Mouse (Mus musculus): ENCODE data around the gene Vps45. TPM values are rescaled to one million over a fixed set of nuclear protein-coding genes. Genes with fewer than 3 reads are reported as not detected.
A peak's percentile ranks its signal among the peaks of the same experiment; 100 is the strongest.

Vps45 gene
- polyA plus RNA-seq, 1 experiment from 2014 or later: 20.4 TPM

- H3K27ac ChIP-seq (ENCODE audit: low read depth, low read length): no peak overlapping the region
- H3K36me3 ChIP-seq (ENCODE audit: control insufficient read depth, insufficient read depth, low read length): no peaks in the 10 kb centered on the region
- H3K4me2 ChIP-seq: no peak overlapping the region
- H3K27me3 ChIP-seq (ENCODE audit: control insufficient read depth, insufficient read depth, low read length): no peaks in the 10 kb centered on the region
- no peaks in the 10 kb centered on the region for H3K4me1 ChIP-seq (ENCODE audit: control insufficient read depth, insufficient read depth, low read length)
- no peak overlapping the region for H3K4me3 ChIP-seq (ENCODE audit: low read depth, low read length)
- H3K9me3 ChIP-seq (replicated peaks; ENCODE audit: control insufficient read depth, low read length): no peaks in the 10 kb centered on the region
- ATAC-seq (replicated peaks; ENCODE audit: insufficient number of reproducible peaks, low FRiP score, low TSS enrichment): no peak
- 61% methylated on average over 1 of the region's 1 CpGs for WGBS (ENCODE audit: insufficient replicate concordance)
- H3K9ac ChIP-seq (ENCODE audit: low read depth, low read length): no peak overlapping the region
These were observed 31.1 kb downstream of the Vps45 start for GRCm38 (mm10) chr3:96027145-96027544.

- WGBS (ENCODE audit: insufficient replicate concordance): 72% methylated on average over 5 of the region's 5 CpGs
- Histone ChIP-seq H3K4me3 (ENCODE audit: low read depth, low read length) (no peak overlapping the region), H3K36me3 (ENCODE audit: control insufficient read depth, insufficient read depth, low read length) (no peaks in the 10 kb centered on the region), H3K4me1 (ENCODE audit: control insufficient read depth, insufficient read depth, low read length) (no peaks in the 10 kb centered on the region), H3K9me3 (replicated peaks; ENCODE audit: control insufficient read depth, low read length) (no peaks in the 10 kb centered on the region), H3K27ac (ENCODE audit: low read depth, low read length) (no peak overlapping the region), H3K9ac (ENCODE audit: low read depth, low read length) (no peak overlapping the region), H3K4me2 (no peak overlapping the region), H3K27me3 (ENCODE audit: control insufficient read depth, insufficient read depth, low read length) (no peaks in the 10 kb centered on the region)
- ATAC-seq (replicated peaks; ENCODE audit: insufficient number of reproducible peaks, low FRiP score, low TSS enrichment): no peak
These were observed 36.7 kb downstream of the Vps45 start for GRCm38 (mm10) chr3:96021421-96022128.

- WGBS (ENCODE audit: insufficient replicate concordance): 73% methylated on average over 1 of the region's 1 CpGs
- Histone ChIP-seq H3K4me3 (ENCODE audit: low read depth, low read length) (no peak overlapping the region), H3K9ac (ENCODE audit: low read depth, low read length) (no peak overlapping the region), H3K9me3 (replicated peaks; ENCODE audit: control insufficient read depth, low read length) (no peaks in the 10 kb centered on the region), H3K4me1 (ENCODE audit: control insufficient read depth, insufficient read depth, low read length) (no peaks in the 10 kb centered on the region), H3K4me2 (no peak overlapping the region), H3K27me3 (ENCODE audit: control insufficient read depth, insufficient read depth, low read length) (no peaks in the 10 kb centered on the region), H3K27ac (ENCODE audit: low read depth, low read length) (no peak overlapping the region), H3K36me3 (ENCODE audit: control insufficient read depth, insufficient read depth, low read length) (no peaks in the 10 kb centered on the region)
- no peak for ATAC-seq (replicated peaks; ENCODE audit: insufficient number of reproducible peaks, low FRiP score, low TSS enrichment)
These were observed 37.5 kb downstream of the Vps45 start for GRCm38 (mm10) chr3:96020735-96021134.

GRCm38 (mm10) chr3:96017461-96017860, 40.8 kb downstream of the Vps45 start:
- no peak overlapping the region for H3K4me3 ChIP-seq (ENCODE audit: low read depth, low read length)
- no peak for ATAC-seq (replicated peaks; ENCODE audit: insufficient number of reproducible peaks, low FRiP score, low TSS enrichment)

GRCm38 (mm10) chr3:96016257-96016889, 41.9 kb downstream of the Vps45 start:
- ATAC-seq (replicated peaks; ENCODE audit: insufficient number of reproducible peaks, low FRiP score, low TSS enrichment): no peak
- Histone ChIP-seq H3K27ac (ENCODE audit: low read depth, low read length) (no peak overlapping the region), H3K4me2 (no peak overlapping the region), H3K4me1 (ENCODE audit: control insufficient read depth, insufficient read depth, low read length) (peaks cover 7% of the 10 kb centered on the region; the same call in 1 of the 2 replicates), H3K9me3 (replicated peaks; ENCODE audit: control insufficient read depth, low read length) (no peaks in the 10 kb centered on the region), H3K36me3 (ENCODE audit: control insufficient read depth, insufficient read depth, low read length) (no peaks in the 10 kb centered on the region), H3K27me3 (ENCODE audit: control insufficient read depth, insufficient read depth, low read length) (no peaks in the 10 kb centered on the region), H3K4me3 (ENCODE audit: low read depth, low read length) (no peak overlapping the region), H3K9ac (ENCODE audit: low read depth, low read length) (no peak overlapping the region)
- 92% methylated on average over 2 of the region's 2 CpGs for WGBS (ENCODE audit: insufficient replicate concordance)

More at GRCm38 (mm10) chr3:96017461-96017860, 40.8 kb downstream of the Vps45 start:
- Histone ChIP-seq H3K27ac (ENCODE audit: low read depth, low read length) (no peak overlapping the region), H3K36me3 (ENCODE audit: control insufficient read depth, insufficient read depth, low read length) (no peaks in the 10 kb centered on the region), H3K4me1 (ENCODE audit: control insufficient read depth, insufficient read depth, low read length) (peaks cover 5% of the 10 kb centered on the region; the same call in 1 of the 2 replicates), H3K27me3 (ENCODE audit: control insufficient read depth, insufficient read depth, low read length) (no peaks in the 10 kb centered on the region), H3K4me2 (no peak overlapping the region), H3K9me3 (replicated peaks; ENCODE audit: control insufficient read depth, low read length) (no peaks in the 10 kb centered on the region), H3K9ac (ENCODE audit: low read depth, low read length) (no peak overlapping the region)
- WGBS (ENCODE audit: insufficient replicate concordance): 62% methylated on average over 5 of the region's 5 CpGs

- Histone ChIP-seq H3K4me3 (ENCODE audit: low read depth, low read length) (no peak overlapping the region), H3K4me2 (no peak overlapping the region), H3K27ac (ENCODE audit: low read depth, low read length) (no peak overlapping the region), H3K4me1 (ENCODE audit: control insufficient read depth, insufficient read depth, low read length) (peaks cover 7% of the 10 kb centered on the region; the same call in 1 of the 2 replicates), H3K27me3 (ENCODE audit: control insufficient read depth, insufficient read depth, low read length) (no peaks in the 10 kb centered on the region), H3K9ac (ENCODE audit: low read depth, low read length) (no peak overlapping the region), H3K9me3 (replicated peaks; ENCODE audit: control insufficient read depth, low read length) (no peaks in the 10 kb centered on the region), H3K36me3 (ENCODE audit: control insufficient read depth, insufficient read depth, low read length) (no peaks in the 10 kb centered on the region)
- no peak for ATAC-seq (replicated peaks; ENCODE audit: insufficient number of reproducible peaks, low FRiP score, low TSS enrichment)
- WGBS (ENCODE audit: insufficient replicate concordance): 90% methylated on average over 2 of the region's 2 CpGs
These were observed 42.6 kb downstream of the Vps45 start for GRCm38 (mm10) chr3:96015681-96016080.

GRCm38 (mm10) chr3:96012805-96013204, 45.5 kb downstream of the Vps45 start:
- peak overlapping the region; percentile 28; the same call in 1 of the 2 replicates for H3K9ac ChIP-seq (ENCODE audit: low read depth, low read length)
- no peak overlapping the region for H3K4me2 ChIP-seq
- no peaks in the 10 kb centered on the region for H3K27me3 ChIP-seq (ENCODE audit: control insufficient read depth, insufficient read depth, low read length)
- peaks cover 7% of the 10 kb centered on the region; the same call in 1 of the 2 replicates for H3K4me1 ChIP-seq (ENCODE audit: control insufficient read depth, insufficient read depth, low read length)
- WGBS (ENCODE audit: insufficient replicate concordance): 30% methylated on average over 5 of the region's 5 CpGs
- no peaks in the 10 kb centered on the region for H3K9me3 ChIP-seq (replicated peaks; ENCODE audit: control insufficient read depth, low read length)
- H3K4me3 ChIP-seq (ENCODE audit: low read depth, low read length): no peak overlapping the region
- ATAC-seq (replicated peaks; ENCODE audit: insufficient number of reproducible peaks, low FRiP score, low TSS enrichment): no peak
- H3K36me3 ChIP-seq (ENCODE audit: control insufficient read depth, insufficient read depth, low read length): no peaks in the 10 kb centered on the region
- H3K27ac ChIP-seq (ENCODE audit: low read depth, low read length): peak overlapping the region; percentile 71

- Histone ChIP-seq H3K4me2 (no peak overlapping the region), H3K4me3 (ENCODE audit: low read depth, low read length) (no peak overlapping the region), H3K27me3 (ENCODE audit: control insufficient read depth, insufficient read depth, low read length) (no peaks in the 10 kb centered on the region), H3K36me3 (ENCODE audit: control insufficient read depth, insufficient read depth, low read length) (0 out of 2 replicates have a peak, but pooled peaks cover 3% of the 10 kb centered on the region), H3K9ac (ENCODE audit: low read depth, low read length) (no peak overlapping the region), H3K4me1 (ENCODE audit: control insufficient read depth, insufficient read depth, low read length) (peaks cover 7% of the 10 kb centered on the region; the same call in 1 of the 2 replicates), H3K9me3 (replicated peaks; ENCODE audit: control insufficient read depth, low read length) (no peaks in the 10 kb centered on the region), H3K27ac (ENCODE audit: low read depth, low read length) (no peak overlapping the region)
- no peak for ATAC-seq (replicated peaks; ENCODE audit: insufficient number of reproducible peaks, low FRiP score, low TSS enrichment)
- 68% methylated on average over 6 of the region's 6 CpGs for WGBS (ENCODE audit: insufficient replicate concordance)
These were observed 49.8 kb downstream of the Vps45 start for GRCm38 (mm10) chr3:96008463-96008862.

Data from heart, embryonic 11.5 days (tissue).